Mouse (Mus musculus) fat pad, adult 2 months (tissue): ENCODE data around the gene Mid1ip1.
A peak's percentile ranks its signal among the peaks of the same experiment; 100 is the strongest.

ENCODE experiments used
- DNase-seq: peaks from one replicate; pipeline ENCODE4 v3.0.0-alpha.2; 2011; ENCODE audit warnings: low read depth, low spot score; ENCODE audit errors: extremely low read depth

The Mid1ip1 gene

GRCm38 (mm10) chrX:10714696-10715140, at the start of gene Mid1ip1:
Gene Mid1ip1 (plus strand): TSS chrX:10715013.
- peak; percentile 65 for DNase-seq

- no peak for DNase-seq
Observed at GRCm38 (mm10) chrX:10694455-10695180, 20.2 kb upstream of the Mid1ip1 start.

GRCm38 (mm10) chrX:10706728-10707127, 8.1 kb upstream of the Mid1ip1 start:
- DNase-seq = no peak

- DNase-seq = no peak
Observed at GRCm38 (mm10) chrX:10713839-10714637, 775 bp upstream of the Mid1ip1 start.

- DNase-seq = no peak
Observed at GRCm38 (mm10) chrX:10716917-10717763, 2.3 kb downstream of the Mid1ip1 start.

GRCm38 (mm10) chrX:10718021-10718837, 3.4 kb downstream of the Mid1ip1 start:
- no peak for DNase-seq

GRCm38 (mm10) chrX:10718838-10719539, 4.2 kb downstream of the Mid1ip1 start:
- no peak for DNase-seq

GRCm38 (mm10) chrX:10720391-10720790, 5.6 kb downstream of the Mid1ip1 start:
- no peak for DNase-seq

GRCm38 (mm10) chrX:10724571-10724970, 9.8 kb downstream of the Mid1ip1 start:
- DNase-seq = no peak

GRCm38 (mm10) chrX:10729488-10729887, 14.7 kb downstream of the Mid1ip1 start:
- no peak for DNase-seq

- peak; percentile 36 for DNase-seq
Observed at GRCm38 (mm10) chrX:10734453-10734852, 19.6 kb downstream of the Mid1ip1 start.

- DNase-seq = no peak
Observed at GRCm38 (mm10) chrX:10734874-10735273, 20.1 kb downstream of the Mid1ip1 start.

GRCm38 (mm10) chrX:10758866-10759265, 44.1 kb downstream of the Mid1ip1 start:
- DNase-seq = no peak

GRCm38 (mm10) chrX:10763476-10764016, 48.7 kb downstream of the Mid1ip1 start:
- DNase-seq = no peak
